In genomic region chr11:84585626-84586025, GRCm38 (mm10) we compare ENCODE assay signal across 19 mouse cellular contexts.
DNase-seq lines count a peak whose midpoint lies in the region; ATAC-seq lines count a peak whose summit lies in the region.
"Had no signal": no experiment of that assay in that cellular context is flagged by ENCODE, and none has a peak within 500 bp of the region (broad histone marks: within the 10 kb centered on the region; RNA-seq: fewer than 3 reads in every experiment).

No protein-coding gene starts in this region.

- peaks cover 40% of the 10 kb centered on the region for H3K4me1 ChIP-seq in midbrain, embryonic 13.5 days (replicated peaks)

- intact Hi-C loops in left cerebral cortex, postnatal 4 days (cut with DNase I) = no loop called here

- WGBS in midbrain, embryonic 13.5 days = 14% methylated on average over 3 of the region's 3 CpGs

- ATAC-seq in midbrain, embryonic 13.5 days = peak; percentile 70
- ATAC-seq: lung, postnatal 0 days had no signal

- H3K9me3 ChIP-seq in midbrain, embryonic 13.5 days = no peaks in the 10 kb centered on the region
- H3K9me3 ChIP-seq: heart, embryonic 13.5 days; limb, embryonic 10.5 days had no signal

- H3K9ac ChIP-seq in midbrain, embryonic 13.5 days (replicated peaks) = no peak overlapping the region
- H3K9ac ChIP-seq: heart, embryonic 13.5 days; liver, embryonic 14.5 days had no signal

- peak; percentile 35 for DNase-seq in embryo, embryonic 10 days (ENCODE audit: low spot score)
- DNase-seq in embryo, embryonic 9.5 days (ENCODE audit: extremely low spot score) = no peak
- DNase-seq in left cerebral cortex, postnatal 4 days = peak; percentile 52
- no peak for DNase-seq in left cerebral cortex, adult 9 months (ENCODE audit: low spot score in 2 of 2)
- peak; percentile 60 for DNase-seq in ZHBTc4 (ENCODE audit: low read depth, low spot score)
- no peak for DNase-seq in adrenal gland, adult 8-10 months
- DNase-seq in testis, postnatal 14 days (ENCODE audit: low spot score) = no peak
- DNase-seq: adrenal gland, adult 2 months; cerebellum, adult 18-20 months; kidney, adult 2 months; kidney, postnatal 4 days; layer of hippocampus, postnatal 36 days; thymus, postnatal 36 days had no signal

- no peak overlapping the region for H3K4me2 ChIP-seq in midbrain, embryonic 13.5 days (replicated peaks)
- H3K4me2 ChIP-seq: heart, embryonic 13.5 days had no signal

- no peaks in the 10 kb centered on the region for H3K27me3 ChIP-seq in midbrain, embryonic 13.5 days

- no peaks in the 10 kb centered on the region for H3K36me3 ChIP-seq in midbrain, embryonic 13.5 days
- H3K36me3 ChIP-seq: heart, embryonic 13.5 days; limb, embryonic 10.5 days had no signal

- H3K27ac ChIP-seq in midbrain, embryonic 13.5 days = peak overlapping the region; percentile 68
- H3K27ac ChIP-seq: heart, embryonic 13.5 days; limb, embryonic 10.5 days; liver, embryonic 14.5 days; stomach, postnatal 0 days had no signal

- H3K4me3 ChIP-seq in midbrain, embryonic 13.5 days (replicated peaks) = no peak overlapping the region
- H3K4me3 ChIP-seq: heart, embryonic 13.5 days; limb, embryonic 10.5 days had no signal

Comparison
In these comparisons a context has a peak if more than half of its experiments do, and no peak if none do; other contexts are left out.
1. DNase-seq: peak in embryo, embryonic 10 days (single experiment), left cerebral cortex, postnatal 4 days (single experiment) and ZHBTc4 (single experiment); none in embryo, embryonic 9.5 days (single experiment), left cerebral cortex, adult 9 months (0 of 2), adrenal gland, adult 8-10 months (single experiment) and testis, postnatal 14 days (single experiment).